Mouse (Mus musculus): Measurements from ENCODE around the gene Gm10719. TPM values are rescaled to one million over a fixed set of nuclear protein-coding genes. Genes with fewer than 3 reads are reported as not detected.
"Not testable (repeated sequence)": the region's sequence is repeated elsewhere in the genome, so short reads cannot be mapped to it uniquely, and the experiment has no call there.

The Gm10719 gene
- polyA plus RNA-seq, 1 experiment from 2014 or later, result not detected

DNA sequence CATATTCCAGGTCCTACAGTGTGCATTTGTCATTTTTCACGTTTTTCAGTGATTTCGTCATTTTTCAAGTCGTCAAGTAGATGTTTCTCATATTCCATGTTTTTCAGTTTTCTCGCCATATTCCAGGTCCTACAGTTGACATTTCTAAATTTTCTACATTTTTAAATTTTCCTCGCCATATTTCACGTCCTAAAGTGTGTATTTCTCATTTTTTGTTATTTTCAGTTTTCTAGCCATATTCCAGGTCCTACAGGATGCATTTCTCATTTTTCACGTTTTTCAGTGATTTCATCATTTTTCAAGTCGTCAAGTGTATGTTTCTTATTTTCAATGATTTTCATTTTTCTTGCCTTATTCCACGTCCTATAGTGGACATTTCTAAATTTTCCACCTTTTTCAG, 9.5 kb downstream of the Gm10719 start:
- H3K27me3 ChIP-seq (ENCODE audit: control insufficient read depth, insufficient read depth, low read length); H3K4me2 ChIP-seq (ENCODE audit: low read length); ATAC-seq (ENCODE audit: insufficient number of reproducible peaks, insufficient read depth, low FRiP score, low read depth); H3K9me3 ChIP-seq (ENCODE audit: control insufficient read depth, low read length); H3K9ac ChIP-seq (ENCODE audit: low read length); H3K4me1 ChIP-seq (ENCODE audit: control insufficient read depth in 2 of 2, insufficient read depth in 2 of 2, low read length in 2 of 2); H3K27ac ChIP-seq (replicated peaks in 1 of 2; ENCODE audit: control insufficient read depth in 1 of 2, insufficient read depth in 1 of 2, low read depth in 2 of 2, low read length in 2 of 2); H3K36me3 ChIP-seq (ENCODE audit: control insufficient read depth, insufficient read depth, low read length); H3K4me3 ChIP-seq (ENCODE audit: control insufficient read depth in 1 of 2, insufficient read depth in 1 of 2, low read depth in 1 of 2, low read length in 2 of 2): not testable (repeated sequence)
- WGBS, result 60% methylated on average over 9 of the region's 9 CpGs

DNA sequence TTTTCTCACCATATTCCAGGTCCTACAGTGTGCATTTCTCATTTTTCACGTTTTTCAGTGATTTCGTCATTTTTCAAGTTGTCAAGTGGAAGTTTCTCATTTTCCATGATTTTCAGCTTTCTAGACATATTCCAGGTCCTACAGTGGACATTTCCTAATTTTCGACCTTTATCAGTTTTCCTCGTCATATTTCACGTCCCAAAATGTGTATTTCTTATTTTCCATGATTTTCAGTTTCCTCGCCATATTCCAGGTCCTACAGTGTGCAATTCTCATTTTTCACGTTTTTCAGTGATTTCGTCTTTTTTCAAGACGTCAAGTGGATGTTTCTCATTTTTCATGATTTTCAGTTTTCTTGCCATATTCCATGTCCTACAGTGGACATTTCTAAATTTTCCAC, 10.0 kb downstream of the Gm10719 start:
- not testable (repeated sequence) for H3K4me1 ChIP-seq (ENCODE audit: control insufficient read depth in 2 of 2, insufficient read depth in 2 of 2, low read length in 2 of 2); H3K36me3 ChIP-seq (ENCODE audit: control insufficient read depth, insufficient read depth, low read length); H3K9ac ChIP-seq (ENCODE audit: low read length); H3K4me2 ChIP-seq (ENCODE audit: low read length); H3K4me3 ChIP-seq (ENCODE audit: control insufficient read depth in 1 of 2, insufficient read depth in 1 of 2, low read depth in 1 of 2, low read length in 2 of 2); ATAC-seq (ENCODE audit: insufficient number of reproducible peaks, insufficient read depth, low FRiP score, low read depth); H3K27me3 ChIP-seq (ENCODE audit: control insufficient read depth, insufficient read depth, low read length); H3K27ac ChIP-seq (replicated peaks in 1 of 2; ENCODE audit: control insufficient read depth in 1 of 2, insufficient read depth in 1 of 2, low read depth in 2 of 2, low read length in 2 of 2); H3K9me3 ChIP-seq (ENCODE audit: control insufficient read depth, low read length)
- WGBS, result 64% methylated on average over 9 of the region's 9 CpGs

DNA sequence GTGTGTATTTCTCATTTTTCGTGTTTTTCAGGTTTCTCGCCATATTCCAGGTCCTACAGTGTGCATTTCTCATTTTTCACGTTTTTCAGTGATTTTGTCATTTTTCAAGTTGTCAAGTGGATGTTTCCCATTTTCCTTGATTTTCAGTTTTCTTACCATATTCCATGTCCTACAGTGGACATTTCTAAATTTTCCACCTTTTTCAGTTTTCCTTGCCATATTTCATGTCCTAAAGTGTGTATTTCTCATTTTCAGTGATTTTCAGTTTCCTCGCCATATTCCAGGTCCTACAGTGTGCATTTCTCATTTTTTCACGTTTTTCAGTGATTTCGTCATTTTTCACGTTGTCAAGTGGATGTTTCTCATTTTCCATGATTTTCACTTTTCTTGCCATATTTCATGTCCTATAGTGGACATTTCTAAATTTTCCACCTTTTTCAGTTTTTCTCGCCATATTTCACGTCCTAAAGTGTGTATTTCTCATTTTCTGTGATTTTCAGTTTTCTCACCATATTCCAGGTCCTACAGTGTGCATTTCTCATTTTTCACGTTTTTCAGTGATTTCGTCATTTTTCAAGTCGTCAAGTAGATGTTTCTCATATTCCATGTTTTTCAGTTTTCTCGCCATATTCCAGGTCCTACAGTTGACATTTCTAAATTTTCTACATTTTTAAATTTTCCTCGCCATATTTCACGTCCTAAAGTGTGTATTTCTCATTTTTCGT, 12.2 kb downstream of the Gm10719 start:
- H3K9ac ChIP-seq (ENCODE audit: low read length), result not testable (repeated sequence)

DNA sequence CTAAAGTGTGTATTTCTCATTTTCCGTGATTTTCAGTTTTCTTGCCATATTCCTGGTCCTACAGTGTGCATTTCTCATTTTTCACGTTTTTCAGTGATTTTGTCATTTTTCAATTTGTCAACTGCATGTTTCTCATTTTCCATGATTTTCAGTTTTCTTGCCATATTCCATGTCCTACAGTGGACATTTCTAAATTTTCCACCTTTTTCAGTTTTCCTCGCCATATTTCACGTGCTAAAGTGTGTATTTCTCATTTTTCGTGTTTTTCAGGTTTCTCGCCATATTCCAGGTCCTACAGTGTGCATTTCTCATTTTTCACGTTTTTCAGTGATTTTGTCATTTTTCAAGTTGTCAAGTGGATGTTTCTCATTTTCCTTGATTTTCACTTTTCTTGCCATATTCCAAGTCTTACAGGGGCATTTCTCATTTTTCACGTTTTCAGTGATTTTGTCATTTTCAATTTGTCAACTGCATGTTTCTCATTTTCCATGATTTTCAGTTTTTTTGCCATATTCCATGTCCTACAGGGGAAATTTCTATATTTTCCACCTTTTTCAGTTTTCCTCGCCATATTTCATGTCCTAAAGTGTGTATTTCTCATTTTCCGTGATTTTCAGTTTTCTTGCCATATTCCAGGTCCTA, 13.6 kb downstream of the Gm10719 start:
- not testable (repeated sequence) for H3K4me1 ChIP-seq (ENCODE audit: control insufficient read depth in 2 of 2, insufficient read depth in 2 of 2, low read length in 2 of 2); H3K27me3 ChIP-seq (ENCODE audit: control insufficient read depth, insufficient read depth, low read length); H3K4me2 ChIP-seq (ENCODE audit: low read length); H3K9me3 ChIP-seq (ENCODE audit: control insufficient read depth, low read length); H3K9ac ChIP-seq (ENCODE audit: low read length); H3K36me3 ChIP-seq (ENCODE audit: control insufficient read depth, insufficient read depth, low read length); H3K27ac ChIP-seq (replicated peaks in 1 of 2; ENCODE audit: control insufficient read depth in 1 of 2, insufficient read depth in 1 of 2, low read depth in 2 of 2, low read length in 2 of 2); H3K4me3 ChIP-seq (ENCODE audit: control insufficient read depth in 1 of 2, insufficient read depth in 1 of 2, low read depth in 1 of 2, low read length in 2 of 2)
- 50% methylated on average over 2 of the region's 10 CpGs for WGBS
- ATAC-seq (ENCODE audit: insufficient number of reproducible peaks, insufficient read depth, low FRiP score, low read depth), result peak; percentile 44; the same call in 1 of the 2 replicates

More for the DNA sequence above, 12.2 kb downstream of the Gm10719 start:
- not testable (repeated sequence) for H3K9me3 ChIP-seq (ENCODE audit: control insufficient read depth, low read length); H3K27me3 ChIP-seq (ENCODE audit: control insufficient read depth, insufficient read depth, low read length); H3K4me3 ChIP-seq (ENCODE audit: control insufficient read depth in 1 of 2, insufficient read depth in 1 of 2, low read depth in 1 of 2, low read length in 2 of 2); H3K27ac ChIP-seq (replicated peaks in 1 of 2; ENCODE audit: control insufficient read depth in 1 of 2, insufficient read depth in 1 of 2, low read depth in 2 of 2, low read length in 2 of 2); H3K4me1 ChIP-seq (ENCODE audit: control insufficient read depth in 2 of 2, insufficient read depth in 2 of 2, low read length in 2 of 2); ATAC-seq (ENCODE audit: insufficient number of reproducible peaks, insufficient read depth, low FRiP score, low read depth); H3K4me2 ChIP-seq (ENCODE audit: low read length); H3K36me3 ChIP-seq (ENCODE audit: control insufficient read depth, insufficient read depth, low read length)
- WGBS, result 60% methylated on average over 12 of the region's 16 CpGs

DNA sequence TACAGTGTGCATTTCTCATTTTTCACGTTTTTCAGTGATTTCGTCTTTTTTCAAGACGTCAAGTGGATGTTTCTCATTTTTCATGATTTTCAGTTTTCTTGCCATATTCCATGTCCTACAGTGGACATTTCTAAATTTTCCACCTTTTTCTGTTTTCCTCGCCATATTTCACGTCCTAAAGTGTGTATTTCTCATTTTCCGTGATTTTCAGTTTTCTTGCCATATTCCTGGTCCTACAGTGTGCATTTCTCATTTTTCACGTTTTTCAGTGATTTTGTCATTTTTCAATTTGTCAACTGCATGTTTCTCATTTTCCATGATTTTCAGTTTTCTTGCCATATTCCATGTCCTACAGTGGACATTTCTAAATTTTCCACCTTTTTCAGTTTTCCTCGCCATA, 17.1 kb downstream of the Gm10719 start, which contains the start of gene Gm17535:
Gene Gm17535 (plus strand): TSS at position 301 of the 400 bp plus-strand sequence.
- not testable (repeated sequence) for H3K4me2 ChIP-seq (ENCODE audit: low read length); H3K9ac ChIP-seq (ENCODE audit: low read length); H3K4me1 ChIP-seq (ENCODE audit: control insufficient read depth in 2 of 2, insufficient read depth in 2 of 2, low read length in 2 of 2); H3K27ac ChIP-seq (replicated peaks in 1 of 2; ENCODE audit: control insufficient read depth in 1 of 2, insufficient read depth in 1 of 2, low read depth in 2 of 2, low read length in 2 of 2); H3K4me3 ChIP-seq (ENCODE audit: control insufficient read depth in 1 of 2, insufficient read depth in 1 of 2, low read depth in 1 of 2, low read length in 2 of 2); H3K36me3 ChIP-seq (ENCODE audit: control insufficient read depth, insufficient read depth, low read length); H3K9me3 ChIP-seq (ENCODE audit: control insufficient read depth, low read length); H3K27me3 ChIP-seq (ENCODE audit: control insufficient read depth, insufficient read depth, low read length); ATAC-seq (ENCODE audit: insufficient number of reproducible peaks, insufficient read depth, low FRiP score, low read depth)
- no CpG with 5 or more reads among the region's 8 CpGs for WGBS

DNA sequence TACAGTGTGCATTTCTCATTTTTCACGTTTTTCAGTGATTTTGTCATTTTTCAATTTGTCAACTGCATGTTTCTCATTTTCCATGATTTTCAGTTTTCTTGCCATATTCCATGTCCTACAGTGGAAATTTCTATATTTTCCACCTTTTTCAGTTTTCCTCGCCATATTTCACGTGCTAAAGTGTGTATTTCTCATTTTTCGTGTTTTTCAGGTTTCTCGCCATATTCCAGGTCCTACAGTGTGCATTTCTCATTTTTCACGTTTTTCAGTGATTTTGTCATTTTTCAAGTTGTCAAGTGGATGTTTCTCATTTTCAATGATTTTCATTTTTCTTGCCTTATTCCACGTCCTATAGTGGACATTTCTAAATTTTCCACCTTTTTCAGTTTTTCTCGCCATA, 19.4 kb downstream of the Gm10719 start, which contains the start of gene Gm10715:
Gene Gm10715 (plus strand): TSS at position 301 of the 400 bp plus-strand sequence.
- H3K4me2 ChIP-seq (ENCODE audit: low read length); H3K9ac ChIP-seq (ENCODE audit: low read length); ATAC-seq (ENCODE audit: insufficient number of reproducible peaks, insufficient read depth, low FRiP score, low read depth); H3K4me1 ChIP-seq (ENCODE audit: control insufficient read depth in 2 of 2, insufficient read depth in 2 of 2, low read length in 2 of 2); H3K27ac ChIP-seq (replicated peaks in 1 of 2; ENCODE audit: control insufficient read depth in 1 of 2, insufficient read depth in 1 of 2, low read depth in 2 of 2, low read length in 2 of 2); H3K27me3 ChIP-seq (ENCODE audit: control insufficient read depth, insufficient read depth, low read length); H3K4me3 ChIP-seq (ENCODE audit: control insufficient read depth in 1 of 2, insufficient read depth in 1 of 2, low read depth in 1 of 2, low read length in 2 of 2); H3K9me3 ChIP-seq (ENCODE audit: control insufficient read depth, low read length); H3K36me3 ChIP-seq (ENCODE audit: control insufficient read depth, insufficient read depth, low read length): not testable (repeated sequence)
- WGBS, result 71% methylated on average over 6 of the region's 8 CpGs

DNA sequence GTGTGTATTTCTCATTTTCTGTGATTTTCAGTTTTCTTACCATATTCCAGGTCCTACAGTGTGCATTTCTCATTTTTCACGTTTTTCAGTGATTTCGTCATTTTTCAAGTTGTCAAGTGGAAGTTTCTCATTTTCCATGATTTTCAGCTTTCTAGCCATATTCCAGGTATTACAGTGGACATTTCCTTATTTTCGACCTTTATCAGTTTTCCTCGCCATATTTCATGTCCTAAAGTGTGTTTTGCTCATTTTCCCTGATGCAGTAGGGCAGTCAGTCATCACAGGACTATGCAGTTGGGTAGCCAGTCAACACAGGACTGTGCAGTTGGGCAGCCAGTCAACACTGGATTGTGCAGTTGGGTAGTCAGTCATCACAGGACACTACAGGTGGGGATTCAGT, 21.0 kb downstream of the Gm10719 start:
- not testable (repeated sequence) for H3K4me1 ChIP-seq (ENCODE audit: control insufficient read depth in 2 of 2, insufficient read depth in 2 of 2, low read length in 2 of 2); H3K9me3 ChIP-seq (ENCODE audit: control insufficient read depth, low read length); H3K4me2 ChIP-seq (ENCODE audit: low read length); H3K27ac ChIP-seq (replicated peaks in 1 of 2; ENCODE audit: control insufficient read depth in 1 of 2, insufficient read depth in 1 of 2, low read depth in 2 of 2, low read length in 2 of 2); H3K9ac ChIP-seq (ENCODE audit: low read length); H3K27me3 ChIP-seq (ENCODE audit: control insufficient read depth, insufficient read depth, low read length); H3K36me3 ChIP-seq (ENCODE audit: control insufficient read depth, insufficient read depth, low read length); H3K4me3 ChIP-seq (ENCODE audit: control insufficient read depth in 1 of 2, insufficient read depth in 1 of 2, low read depth in 1 of 2, low read length in 2 of 2); ATAC-seq (ENCODE audit: insufficient number of reproducible peaks, insufficient read depth, low FRiP score, low read depth)
- WGBS, result 56% methylated on average over 4 of the region's 4 CpGs

All from heart, embryonic 14.5 days (tissue).